Mouse (Mus musculus): ENCODE results near the gene Gm21762.
"Not testable (repeated sequence)": the region's sequence is repeated elsewhere in the genome, so short reads cannot be mapped to it uniquely, and the experiment has no call there.

Gene Gm21762

DNA sequence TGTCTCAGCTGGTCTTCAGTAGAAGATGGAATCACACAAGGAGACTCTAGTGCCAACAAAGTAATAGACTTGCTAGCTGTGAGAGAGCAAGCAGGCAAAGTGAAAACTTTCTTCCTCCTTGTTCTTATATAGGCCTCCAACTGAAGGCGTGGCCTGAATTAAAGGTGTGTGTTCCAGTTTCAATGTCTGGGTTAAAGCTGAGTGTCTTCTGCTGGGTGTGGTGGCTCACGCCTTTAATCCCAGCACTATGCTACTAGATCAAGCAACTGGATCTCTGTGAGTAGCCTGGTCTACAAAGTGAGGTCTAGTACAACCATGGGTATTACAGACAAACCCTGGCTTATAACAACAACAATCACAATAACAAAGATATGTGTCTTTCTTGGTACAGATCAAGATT, at the start of gene Gm21762:
TSS of gene Gm21762 (minus strand) at position 101 of the 400 bp plus-strand sequence.
- DNase-seq, result not testable (repeated sequence)

DNA sequence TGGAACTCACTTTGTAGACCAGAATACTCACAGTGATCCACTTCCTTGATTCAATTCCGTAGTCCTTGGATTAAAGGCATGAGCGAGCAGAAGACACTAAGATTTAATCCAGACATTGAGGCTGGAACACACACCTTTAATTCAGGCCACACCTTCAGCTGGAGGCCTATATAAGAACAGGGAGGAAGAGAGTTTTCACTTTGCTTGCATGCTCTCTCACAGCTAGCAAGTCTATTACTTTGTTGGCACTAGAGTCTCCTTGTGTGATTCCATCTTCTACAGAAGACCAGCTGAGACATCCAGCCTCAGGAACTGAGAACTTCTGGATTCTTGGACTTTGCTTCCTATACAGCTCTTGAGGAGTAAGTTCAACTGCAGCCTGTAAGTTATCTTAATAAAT, 47.1 kb upstream of the Gm21762 start, which contains the start of gene AF067061:
TSS of gene AF067061 (plus strand) at position 245 of the 400 bp plus-strand sequence.
- not testable (repeated sequence) for DNase-seq

DNA sequence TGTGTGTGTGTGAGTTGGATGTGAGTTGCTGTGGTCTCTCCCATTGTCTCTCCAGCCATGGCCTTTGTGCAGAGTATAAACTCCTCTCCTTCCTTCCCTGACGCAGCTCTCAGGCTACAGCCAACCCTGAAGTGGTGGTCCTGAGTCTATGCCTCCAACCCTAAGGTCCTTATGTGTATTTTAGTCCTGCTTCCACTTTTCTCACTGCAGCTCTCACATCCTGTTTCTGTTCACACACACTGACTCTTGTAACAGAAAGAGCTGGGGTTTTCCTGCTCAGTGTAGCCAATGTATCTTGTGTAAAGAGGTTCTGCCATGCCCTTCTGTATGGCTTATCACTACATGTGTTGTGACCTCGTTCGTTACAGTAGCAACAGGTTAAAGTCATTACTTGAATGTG, 44.0 kb upstream of the Gm21762 start:
- DNase-seq, result not testable (repeated sequence)

DNA sequence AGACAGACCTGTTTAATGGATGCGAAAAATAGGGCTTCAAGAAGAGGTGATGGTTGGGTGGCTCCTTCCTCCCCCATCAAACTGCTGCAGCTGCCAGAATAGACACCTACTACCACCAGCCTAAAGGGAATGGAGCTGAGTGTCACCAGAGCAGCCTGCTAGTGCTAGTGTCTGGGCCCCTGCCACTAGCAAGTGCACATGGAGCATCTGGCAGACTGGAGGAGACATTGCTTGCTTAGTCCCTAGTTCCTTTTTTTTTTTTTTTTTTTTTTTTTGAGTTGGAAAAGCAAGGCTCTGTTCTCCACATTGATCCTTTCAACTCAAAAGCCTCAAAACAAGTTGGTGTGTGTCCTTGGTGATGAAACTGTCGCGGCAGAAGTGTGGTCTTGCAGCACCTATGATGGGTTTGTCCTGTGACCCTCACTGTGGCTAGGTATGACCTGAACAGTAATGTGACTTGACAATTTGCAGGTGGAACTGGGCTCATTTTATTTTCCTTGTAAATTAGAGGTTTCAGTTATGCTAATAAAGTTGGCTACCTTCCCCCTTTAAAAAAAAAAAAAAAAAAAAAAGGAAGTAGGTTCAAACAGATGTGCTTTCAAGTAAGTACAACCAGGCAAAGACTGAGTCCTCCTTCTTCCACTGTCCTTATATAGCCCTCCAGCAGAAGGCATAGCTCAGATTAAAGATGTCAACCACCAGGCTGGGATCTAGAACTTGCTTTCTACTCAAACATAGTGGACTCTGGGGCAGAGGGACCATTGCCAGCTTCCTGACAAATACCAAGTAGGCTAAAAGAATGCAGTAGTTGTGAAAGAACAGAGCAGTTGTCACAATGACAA, 43.3 kb upstream of the Gm21762 start:
- DNase-seq, result not testable (repeated sequence)

DNA sequence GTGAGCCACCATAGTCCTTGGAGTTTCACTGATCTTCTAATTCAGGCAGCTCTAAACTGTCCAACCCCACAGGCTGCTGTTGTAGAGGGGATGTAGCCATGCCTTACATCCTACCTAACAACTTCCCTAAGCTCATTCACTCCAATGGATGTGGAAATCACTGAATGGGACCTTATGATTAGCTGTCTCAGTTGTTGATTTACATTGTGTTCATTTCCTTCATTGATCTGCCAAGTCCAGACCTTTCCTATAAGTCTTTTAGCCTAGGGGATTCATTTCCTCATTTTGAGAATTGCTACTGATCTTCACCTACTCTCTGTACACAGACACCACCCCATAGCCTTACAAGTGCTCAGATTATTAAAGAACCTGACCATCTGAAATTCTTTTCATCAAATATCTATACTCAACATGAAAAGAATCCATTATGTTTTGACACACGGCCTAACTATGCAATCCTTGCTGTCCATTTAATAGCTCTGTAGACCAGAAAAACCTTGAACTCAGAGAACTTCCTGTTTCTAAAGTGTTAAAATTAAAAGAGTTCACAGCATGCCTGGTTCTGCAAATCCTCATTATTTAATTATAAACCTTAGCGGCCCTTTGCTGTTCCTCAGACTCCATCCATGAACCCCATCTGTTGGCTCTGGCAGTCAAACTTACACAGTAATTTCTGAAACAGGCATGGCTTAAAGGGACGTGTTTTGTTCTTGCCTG, 35.6 kb upstream of the Gm21762 start:
- DNase-seq, result not testable (repeated sequence)

DNA sequence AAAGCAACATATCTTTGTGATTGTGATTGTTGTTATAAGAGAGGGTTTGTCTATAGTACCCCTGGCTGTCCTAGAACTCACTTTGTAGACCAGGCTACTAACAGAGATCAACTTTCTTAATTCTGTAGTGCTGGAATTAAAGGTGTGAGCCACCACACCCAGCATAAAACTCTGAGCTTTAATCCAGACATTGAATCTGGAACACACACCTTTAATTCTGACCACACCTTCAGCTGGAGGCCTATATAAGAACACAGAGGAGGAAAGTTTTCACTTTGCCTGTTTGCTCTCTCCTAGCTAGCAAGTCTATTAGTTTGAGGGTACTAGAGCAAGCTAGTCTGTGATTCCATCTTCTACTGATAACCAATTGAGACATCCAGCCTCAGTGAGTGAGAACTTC, 23.1 kb upstream of the Gm21762 start, which contains the start of gene Gm21731:
TSS of gene Gm21731 (plus strand) at position 301 of the 400 bp plus-strand sequence.
- not testable (repeated sequence) for DNase-seq

DNA sequence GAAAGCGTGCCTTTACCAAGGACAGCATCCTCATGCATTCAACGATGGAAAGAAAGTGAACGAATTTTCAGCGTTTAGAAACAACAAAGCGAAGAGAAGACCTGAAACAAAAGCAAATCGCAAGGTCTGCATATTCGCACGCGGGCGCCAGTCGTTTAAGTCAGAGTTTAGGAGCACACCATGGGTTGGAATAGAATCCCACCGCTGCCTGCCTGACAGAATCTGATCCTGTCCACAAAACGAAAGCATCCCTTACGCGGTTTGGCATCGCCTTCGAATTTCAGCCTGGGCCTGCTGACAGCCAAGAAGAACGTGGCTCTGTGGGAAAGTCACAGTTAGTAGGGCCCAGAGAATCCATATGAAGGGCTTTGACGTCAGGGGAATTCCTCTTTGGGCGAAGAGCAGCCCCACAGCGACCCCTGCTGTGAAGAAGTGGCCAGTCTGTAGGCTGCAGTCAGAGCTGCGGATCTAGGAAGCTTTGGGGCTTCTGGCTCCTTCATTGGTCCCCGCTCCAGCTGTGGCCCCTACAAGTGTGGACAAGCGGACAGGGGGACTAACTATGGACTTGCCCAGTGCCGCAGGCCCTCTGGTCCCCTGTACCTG, 16.8 kb upstream of the Gm21762 start:
- not testable (repeated sequence) for DNase-seq

DNA sequence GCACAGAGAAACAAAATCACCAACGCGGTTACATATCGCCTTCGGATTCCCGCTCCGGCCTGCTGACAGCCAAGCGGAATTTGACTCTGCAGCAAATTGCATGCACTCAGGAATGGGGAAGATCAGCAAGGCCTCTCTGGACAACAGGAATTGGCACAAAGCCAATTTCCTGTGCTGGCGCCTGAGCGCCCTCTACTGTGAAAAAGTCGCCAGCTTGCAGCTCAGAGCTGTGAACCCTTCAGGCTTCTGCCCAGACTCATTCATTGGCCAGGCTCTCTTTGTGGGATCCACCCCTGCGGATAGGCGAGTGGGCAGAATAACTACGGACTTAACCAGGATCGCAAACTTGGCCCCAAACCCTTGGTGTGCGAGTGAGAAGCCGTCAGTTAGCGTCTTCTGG, 16.1 kb upstream of the Gm21762 start:
- not testable (repeated sequence) for DNase-seq

DNA sequence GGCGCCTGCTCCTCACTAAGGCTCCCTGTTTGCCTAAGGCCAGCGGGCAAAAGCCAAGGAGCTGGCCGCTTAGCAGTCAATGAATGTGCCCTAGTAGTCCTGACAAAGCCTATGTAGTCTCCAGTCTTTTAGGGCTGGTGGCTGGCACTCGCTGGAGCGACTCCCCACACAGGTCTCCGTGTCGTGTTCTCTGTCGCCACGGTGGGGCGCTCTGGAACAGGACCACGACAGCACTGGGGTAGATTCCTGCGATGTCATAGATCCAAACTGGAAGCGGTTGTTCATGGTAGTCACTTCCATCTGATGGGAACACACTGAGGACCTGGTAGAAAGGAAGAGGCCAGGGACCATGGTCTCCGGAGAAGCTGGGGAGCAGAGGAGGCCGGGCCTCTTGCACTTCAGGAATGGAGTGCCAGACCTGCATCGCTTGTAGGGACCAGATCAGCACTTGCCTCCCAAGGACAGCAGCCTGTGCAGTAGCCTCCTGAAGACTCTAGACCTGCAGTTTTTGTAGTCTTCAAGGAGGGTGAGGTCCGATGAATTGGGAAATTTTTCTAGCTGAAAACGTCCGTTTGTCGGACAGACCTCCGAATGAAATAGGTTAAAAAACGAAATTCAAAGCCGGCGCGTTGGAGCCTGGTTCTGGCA, 7.4 kb upstream of the Gm21762 start:
- not testable (repeated sequence) for DNase-seq

DNA sequence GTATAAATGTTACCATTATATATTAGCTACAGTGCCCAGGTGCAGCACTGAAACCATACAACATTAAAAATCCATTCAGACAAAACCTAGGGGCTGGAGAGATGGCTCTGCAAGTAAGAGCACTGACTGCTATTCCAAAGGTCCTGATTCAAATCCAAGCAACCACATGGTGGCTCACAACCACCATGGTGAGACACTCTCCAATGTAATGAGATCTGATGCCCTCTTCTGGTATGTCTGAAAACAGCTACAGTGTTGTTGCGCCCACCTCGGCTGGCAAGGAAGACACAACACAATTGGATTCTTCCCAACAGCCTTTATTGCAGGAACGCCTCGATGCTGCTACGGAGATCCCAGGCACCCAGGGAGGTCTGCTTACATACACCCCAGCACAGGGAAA, 5.2 kb upstream of the Gm21762 start:
- not testable (repeated sequence) for DNase-seq

DNA sequence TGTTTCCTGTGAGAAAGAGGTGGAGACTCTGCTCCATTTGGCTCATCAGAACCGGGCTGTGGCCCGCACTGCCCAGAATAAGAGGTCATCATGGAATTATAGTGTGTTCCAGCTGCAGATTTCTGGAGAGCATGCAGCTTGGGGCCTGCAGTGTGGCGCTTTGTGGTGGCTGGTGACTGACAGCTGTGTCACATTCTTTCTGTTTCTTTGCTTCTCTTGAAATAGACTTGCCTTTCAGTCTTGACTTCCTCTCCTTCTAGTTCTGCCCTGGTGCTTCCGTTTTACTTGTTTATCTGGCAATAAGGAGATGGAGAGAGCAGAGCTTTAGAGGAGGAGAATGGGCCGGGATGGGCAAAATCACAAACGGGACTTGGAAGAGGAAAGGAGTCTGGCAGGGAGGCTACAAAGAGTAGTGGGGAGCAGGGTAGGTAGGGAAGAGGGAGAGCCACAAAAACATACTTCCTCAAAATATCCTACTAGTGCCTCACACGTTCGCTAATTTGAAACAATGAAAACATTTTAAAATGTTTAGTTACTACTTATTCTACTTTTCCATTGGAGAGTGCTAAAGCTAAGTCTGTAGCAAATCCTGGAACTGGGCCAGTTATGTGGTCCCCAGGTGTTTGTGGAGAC, 19.4 kb downstream of the Gm21762 start:
- not testable (repeated sequence) for DNase-seq

DNA sequence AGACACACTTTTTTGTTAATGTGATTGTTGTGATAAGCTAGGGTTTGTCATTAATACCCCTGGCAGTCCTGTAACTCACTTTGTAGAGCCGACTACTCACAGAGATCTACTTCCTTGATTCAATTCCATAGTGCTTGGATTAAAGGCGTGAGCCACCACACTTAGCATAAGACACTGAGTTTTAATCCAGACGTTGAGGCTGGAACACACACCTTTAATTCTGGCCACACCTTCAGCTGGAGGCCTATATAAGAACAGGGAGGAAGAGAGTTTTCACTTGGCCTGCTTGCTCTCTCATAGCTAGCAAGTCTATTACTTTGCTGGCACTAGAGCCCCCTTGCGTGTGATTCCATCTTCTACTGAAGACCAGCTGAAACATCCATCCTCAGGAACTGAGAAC, 43.6 kb downstream of the Gm21762 start, which contains the start of gene Gm21818:
TSS of gene Gm21818 (plus strand) at position 301 of the 400 bp plus-strand sequence.
- DNase-seq, result not testable (repeated sequence)

DNA sequence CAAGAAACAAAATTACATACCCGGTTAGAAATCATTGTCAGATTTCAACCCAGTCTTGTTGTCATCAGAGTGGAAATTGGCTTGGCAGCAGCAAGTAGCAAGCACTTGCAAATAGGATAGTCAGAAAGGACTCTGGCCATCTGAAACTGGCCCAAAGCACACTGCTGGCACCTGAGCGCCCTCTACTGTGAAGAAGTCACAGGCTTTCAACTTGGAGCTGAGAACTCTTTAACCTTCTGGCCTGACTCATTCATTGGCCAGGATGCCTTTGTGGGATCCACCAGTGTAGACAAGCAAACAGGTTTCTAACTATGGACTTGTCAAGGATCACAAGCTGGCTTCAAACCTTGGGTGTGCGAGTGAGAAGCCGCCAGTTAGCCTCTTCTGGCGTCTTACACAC, 47.4 kb downstream of the Gm21762 start:
- not testable (repeated sequence) for DNase-seq

Data from embryo, embryonic 11 days (tissue).